Mouse (Mus musculus) splenic B cell, adult 2 months (primary cell): Measurements from ENCODE around the gene Letmd1.

ENCODE experiments used
- DNase-seq: peaks from one replicate; pipeline ENCODE4 v3.0.0-alpha.2; 2011; ENCODE audit warnings: low read depth, low spot score
- H3K27me3 ChIP-seq: 2 replicates; pipeline ENCODE4 v1.6.1; 2012; ENCODE audit warnings: mild to moderate bottlenecking, low read length, moderate library complexity, mixed read lengths; ENCODE audit not compliant: control insufficient read depth, poor library complexity, insufficient read depth, severe bottlenecking
- H3K36me3 ChIP-seq: 2 replicates; pipeline ENCODE4 v1.6.1; 2012; ENCODE audit warnings: mild to moderate bottlenecking, low read length, moderate library complexity, mixed read lengths; ENCODE audit not compliant: control insufficient read depth, poor library complexity, insufficient read depth, severe bottlenecking

Letmd1 gene

GRCm38 (mm10) chr15:100436112-100436511 lies 32.7 kb upstream of the Letmd1 start:
- H3K27me3 ChIP-seq = no peaks in the 10 kb centered on the region
- H3K36me3 ChIP-seq = no peaks in the 10 kb centered on the region
- DNase-seq = no peak

DNA sequence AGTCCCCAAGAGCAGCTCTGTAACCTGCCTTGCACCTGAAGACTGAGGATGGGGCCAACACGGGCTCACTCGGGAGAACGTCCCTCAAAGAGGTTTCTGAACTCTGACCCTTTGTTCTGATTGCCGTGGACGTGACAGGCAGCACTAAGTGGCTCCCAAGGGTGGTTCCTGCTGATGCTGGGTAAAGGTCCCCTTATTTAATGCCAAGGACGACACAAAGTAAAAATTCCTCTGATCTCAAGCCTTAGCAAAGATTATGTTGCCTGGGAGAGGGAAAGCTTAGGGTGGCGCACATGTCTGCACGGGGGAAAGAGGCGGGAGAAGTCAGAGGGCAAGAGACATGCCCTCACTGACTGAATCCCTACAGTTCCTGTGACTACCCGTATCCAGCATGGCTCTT lies 32.3 kb upstream of the Letmd1 start:
- H3K27me3 ChIP-seq = no peaks in the 10 kb centered on the region
- H3K36me3 ChIP-seq = no peaks in the 10 kb centered on the region
- DNase-seq = no peak

GRCm38 (mm10) chr15:100443126-100443922 lies 25.5 kb upstream of the Letmd1 start:
- Histone ChIP-seq H3K27me3 (no peaks in the 10 kb centered on the region), H3K36me3 (no peaks in the 10 kb centered on the region)
- peak; percentile 94 for DNase-seq

DNA sequence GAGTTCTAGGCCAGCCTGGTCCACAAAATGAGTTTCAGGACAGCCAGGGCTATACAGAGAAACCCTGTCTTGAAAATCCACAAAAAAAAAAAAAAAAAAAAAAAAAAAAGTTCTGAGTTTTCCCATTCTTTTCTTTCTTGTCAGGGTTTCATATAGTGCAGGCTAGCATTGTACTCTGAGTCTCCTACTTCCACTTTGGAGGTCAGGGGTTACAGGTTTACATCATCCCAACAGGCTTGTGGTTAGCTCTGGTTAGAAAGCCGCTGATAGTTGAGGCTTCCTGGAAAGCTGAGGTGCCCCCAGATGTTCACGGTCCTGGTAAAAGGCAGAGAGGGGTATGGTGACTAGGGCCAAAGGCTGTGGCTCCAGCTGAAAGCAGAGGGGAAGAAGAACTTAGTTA lies 21.9 kb upstream of the Letmd1 start:
- H3K36me3 ChIP-seq = no peaks in the 10 kb centered on the region
- DNase-seq = no peak
- H3K27me3 ChIP-seq = no peaks in the 10 kb centered on the region

DNA sequence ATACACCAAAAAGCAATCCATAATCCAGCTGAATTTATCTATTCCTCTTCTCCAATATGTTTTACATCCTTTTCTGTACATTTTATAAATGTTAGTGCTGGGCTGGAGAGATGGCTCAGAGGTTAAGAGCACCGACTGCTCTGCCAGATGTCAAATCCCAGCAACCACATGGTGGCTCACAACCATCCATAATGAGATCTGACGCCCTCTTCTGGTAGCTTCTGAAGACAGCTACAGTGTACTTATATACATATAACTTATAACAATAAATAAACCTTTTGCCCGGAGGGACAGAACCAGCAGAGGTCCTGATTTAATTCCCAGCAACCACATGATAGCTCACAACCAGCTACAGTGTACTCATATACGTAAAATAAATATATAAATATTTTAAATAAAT lies 20.3 kb upstream of the Letmd1 start:
- Histone ChIP-seq H3K27me3 (no peaks in the 10 kb centered on the region), H3K36me3 (no peaks in the 10 kb centered on the region)
- DNase-seq = no peak

- Histone ChIP-seq H3K36me3 (no peaks in the 10 kb centered on the region), H3K27me3 (no peaks in the 10 kb centered on the region)
- DNase-seq = no peak
Observed at GRCm38 (mm10) chr15:100449495-100449894, 19.3 kb upstream of the Letmd1 start.

DNA sequence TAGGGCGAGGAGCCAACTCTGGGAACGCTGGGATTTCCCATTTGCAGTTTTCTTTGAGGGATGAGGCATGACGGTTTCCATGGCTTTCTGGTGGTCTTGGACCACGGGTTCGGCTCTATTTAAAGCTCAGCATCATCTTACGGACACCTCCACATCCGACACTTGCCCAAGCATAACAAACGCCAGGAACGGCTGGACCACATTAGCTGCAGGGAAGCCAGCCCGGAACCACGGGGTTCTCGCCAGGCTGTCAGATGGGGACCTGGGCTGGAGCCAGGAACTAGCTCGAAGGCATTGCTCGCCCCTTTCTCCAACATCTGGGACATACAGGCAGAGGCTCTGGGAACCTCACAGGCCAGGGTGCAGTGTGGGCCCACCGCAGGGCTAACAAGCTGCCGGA lies 17.6 kb upstream of the Letmd1 start:
- no peak for DNase-seq
- no peaks in the 10 kb centered on the region for H3K36me3 ChIP-seq
- H3K27me3 ChIP-seq = no peaks in the 10 kb centered on the region

DNA sequence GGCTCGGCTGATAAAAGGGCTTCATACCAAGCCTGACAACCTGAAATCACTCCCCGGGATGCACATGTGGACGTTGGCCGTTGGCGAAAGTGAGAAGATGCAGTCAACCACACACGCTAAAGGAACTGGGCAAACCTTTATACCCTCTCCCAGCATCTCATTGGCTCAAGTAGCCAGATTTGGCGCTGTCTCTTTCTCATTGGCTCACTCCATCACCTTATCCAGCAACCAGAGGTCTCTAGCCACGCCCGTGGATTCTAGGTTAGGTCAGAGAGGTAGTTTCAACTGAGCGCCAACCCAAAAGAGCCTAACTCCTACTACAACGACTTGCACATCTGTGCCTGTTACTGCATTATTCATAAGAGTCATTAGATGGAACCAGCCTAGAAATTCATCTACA lies 16.3 kb upstream of the Letmd1 start:
- no peaks in the 10 kb centered on the region for H3K36me3 ChIP-seq
- no peaks in the 10 kb centered on the region for H3K27me3 ChIP-seq
- DNase-seq = no peak

DNA sequence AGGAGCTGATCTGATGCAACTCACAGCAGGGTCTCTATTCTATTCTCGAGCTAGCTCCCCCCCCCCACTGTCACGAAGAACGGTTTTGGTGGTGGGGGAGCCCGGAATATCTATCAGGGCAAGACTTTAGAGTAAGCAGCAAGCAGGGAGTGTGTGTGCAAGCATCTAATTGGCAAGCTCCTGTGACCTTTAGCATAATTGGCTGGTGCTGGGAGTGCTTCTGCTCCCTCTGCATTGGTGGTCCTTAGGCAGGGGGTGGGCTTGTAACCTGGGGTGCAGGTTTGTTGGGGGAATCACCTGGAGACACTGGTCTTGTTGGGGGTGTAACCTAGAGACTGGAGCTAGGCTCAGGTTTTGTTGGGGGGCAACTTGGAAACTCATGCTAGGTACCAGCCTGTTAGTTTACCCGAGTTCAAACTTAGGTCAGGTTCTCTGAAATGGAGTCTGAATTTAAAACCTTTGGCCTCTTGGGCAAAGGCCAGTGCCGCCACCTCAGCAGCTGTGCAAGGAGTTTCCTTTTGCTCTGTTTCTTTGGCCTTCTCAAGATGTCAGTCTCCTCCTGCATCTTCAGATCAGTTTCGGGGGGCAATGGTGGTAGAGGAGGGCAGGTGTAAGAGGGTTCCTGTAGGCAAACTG lies 12.3 kb upstream of the Letmd1 start:
- DNase-seq = no peak
- Histone ChIP-seq H3K27me3 (no peaks in the 10 kb centered on the region), H3K36me3 (no peaks in the 10 kb centered on the region)

- peak; percentile 91 for DNase-seq
- no peaks in the 10 kb centered on the region for H3K27me3 ChIP-seq
- no peaks in the 10 kb centered on the region for H3K36me3 ChIP-seq
Observed at GRCm38 (mm10) chr15:100457340-100457739, 11.5 kb upstream of the Letmd1 start.

DNA sequence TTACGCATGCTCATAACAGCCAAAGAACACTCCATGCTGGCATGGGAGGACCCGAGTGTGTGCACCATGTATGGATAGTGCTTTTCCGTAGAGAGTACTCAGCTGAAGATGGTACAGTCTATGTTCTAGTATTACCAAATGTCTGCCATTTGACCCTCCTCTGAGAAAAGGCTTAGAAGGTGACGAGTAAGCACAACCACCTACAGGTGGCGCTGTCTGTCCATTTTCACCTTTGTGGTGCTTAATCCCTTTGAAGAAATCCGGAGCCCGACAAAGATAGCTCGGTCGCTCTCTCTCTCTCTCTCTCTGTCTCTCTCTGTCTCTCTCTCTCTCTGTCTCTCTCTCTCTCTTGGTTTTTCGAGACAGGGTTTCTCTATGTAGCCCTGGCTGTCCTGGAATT lies 10.8 kb upstream of the Letmd1 start:
- no peaks in the 10 kb centered on the region for H3K36me3 ChIP-seq
- peak; percentile 88 for DNase-seq

DNA sequence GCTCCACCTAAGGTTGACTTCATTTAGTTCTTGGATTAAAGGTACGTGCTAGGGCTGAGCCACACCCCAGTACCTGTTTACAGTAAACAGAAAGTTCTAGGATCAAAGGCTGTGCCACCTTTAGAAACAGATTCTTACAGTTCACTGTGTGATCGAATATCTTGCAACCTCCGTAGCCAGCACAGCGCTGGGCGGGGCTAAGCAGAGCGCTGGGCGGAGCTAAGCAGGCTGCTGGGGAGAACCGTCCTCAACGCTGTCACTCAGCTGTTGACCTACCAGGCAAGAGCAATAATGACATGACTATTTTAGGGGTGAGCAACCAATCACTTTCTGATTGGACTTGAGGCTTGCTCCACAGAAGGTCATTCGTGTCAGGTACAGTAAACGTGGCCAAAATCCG lies 7.9 kb upstream of the Letmd1 start:
- H3K36me3 ChIP-seq = no peaks in the 10 kb centered on the region
- DNase-seq = peak; percentile 75
- no peaks in the 10 kb centered on the region for H3K27me3 ChIP-seq

More for the DNA sequence above, 10.8 kb upstream of the Letmd1 start:
- no peaks in the 10 kb centered on the region for H3K27me3 ChIP-seq

GRCm38 (mm10) chr15:100461646-100462045 lies 7.2 kb upstream of the Letmd1 start:
- H3K36me3 ChIP-seq = no peaks in the 10 kb centered on the region
- peak; percentile 29 for DNase-seq

DNA sequence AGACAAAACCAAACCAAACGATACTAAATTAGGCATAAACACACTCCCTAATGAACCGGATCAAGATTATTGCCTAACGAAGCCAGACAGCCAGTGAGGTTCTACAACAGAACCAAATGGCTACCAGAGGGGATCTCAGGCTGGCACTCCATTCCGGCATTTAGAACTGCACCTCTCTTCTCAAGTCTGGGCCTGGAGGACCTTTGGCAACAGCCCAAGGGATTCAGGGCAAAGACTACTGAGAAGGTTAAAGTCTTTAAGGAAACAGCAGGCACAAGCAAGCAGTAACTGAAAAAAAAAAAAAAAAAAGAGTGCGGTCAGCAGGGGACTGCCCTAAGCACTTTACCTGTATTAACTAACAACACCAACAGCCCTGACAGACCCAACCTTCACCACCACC lies 6.7 kb upstream of the Letmd1 start:
- no peaks in the 10 kb centered on the region for H3K27me3 ChIP-seq
- H3K36me3 ChIP-seq = no peaks in the 10 kb centered on the region
- DNase-seq = no peak

More at GRCm38 (mm10) chr15:100461646-100462045, 7.2 kb upstream of the Letmd1 start:
- H3K27me3 ChIP-seq = no peaks in the 10 kb centered on the region

- Histone ChIP-seq H3K36me3 (no peaks in the 10 kb centered on the region), H3K27me3 (no peaks in the 10 kb centered on the region)
- DNase-seq = peak; percentile 80
Observed at GRCm38 (mm10) chr15:100463712-100464111, 5.1 kb upstream of the Letmd1 start.
